Mouse (Mus musculus): ENCODE measurements around the gene Pacs2. TPM values are rescaled to one million over a fixed set of nuclear protein-coding genes. Genes with fewer than 3 reads are reported as not detected.

Pacs2 gene
- total RNA-seq, 2 experiments from 2014 or later: 51.8 to 54.4 TPM

- no peak for DNase-seq
Measured at GRCm38 (mm10) chr12:113012443-113012842, 1.9 kb upstream of the Pacs2 start.

GRCm38 (mm10) chr12:113013021-113013491 is 1.3 kb upstream of the Pacs2 start:
- peak; percentile 53 for DNase-seq

- DNase-seq: peak; percentile 49
Measured at GRCm38 (mm10) chr12:113014561-113015556, 551 bp downstream of the Pacs2 start.

GRCm38 (mm10) chr12:113015956-113016355 is 1.6 kb downstream of the Pacs2 start:
- DNase-seq: no peak

GRCm38 (mm10) chr12:113016976-113017375 is 2.7 kb downstream of the Pacs2 start:
- DNase-seq: no peak

GRCm38 (mm10) chr12:113017429-113017984 is 3.2 kb downstream of the Pacs2 start:
- DNase-seq: no peak

- no peak for DNase-seq
Measured at GRCm38 (mm10) chr12:113018763-113019162, 4.5 kb downstream of the Pacs2 start.

- DNase-seq: no peak
Measured at GRCm38 (mm10) chr12:113021488-113021887, 7.2 kb downstream of the Pacs2 start.

- no peak for DNase-seq
Measured at GRCm38 (mm10) chr12:113023082-113023481, 8.8 kb downstream of the Pacs2 start.

- DNase-seq: no peak
Measured at GRCm38 (mm10) chr12:113026557-113026956, 12.2 kb downstream of the Pacs2 start.

GRCm38 (mm10) chr12:113027495-113027894 is 13.2 kb downstream of the Pacs2 start:
- no peak for DNase-seq

GRCm38 (mm10) chr12:113028067-113028466 is 13.8 kb downstream of the Pacs2 start:
- DNase-seq: no peak

GRCm38 (mm10) chr12:113028898-113029297 is 14.6 kb downstream of the Pacs2 start:
- DNase-seq: no peak

GRCm38 (mm10) chr12:113030046-113030445 is 15.7 kb downstream of the Pacs2 start:
- no peak for DNase-seq

GRCm38 (mm10) chr12:113030993-113031392 is 16.7 kb downstream of the Pacs2 start:
- no peak for DNase-seq

- no peak for DNase-seq
Measured at GRCm38 (mm10) chr12:113031441-113031840, 17.1 kb downstream of the Pacs2 start.

GRCm38 (mm10) chr12:113032296-113033250 is 18.3 kb downstream of the Pacs2 start:
- peak; percentile 39 for DNase-seq

GRCm38 (mm10) chr12:113035093-113035492 is 20.8 kb downstream of the Pacs2 start:
- no peak for DNase-seq

- no peak for DNase-seq
Measured at GRCm38 (mm10) chr12:113036996-113037395, 22.7 kb downstream of the Pacs2 start.

GRCm38 (mm10) chr12:113038414-113038813 is 24.1 kb downstream of the Pacs2 start:
- no peak for DNase-seq

- peak; percentile 55 for DNase-seq
Measured at GRCm38 (mm10) chr12:113041481-113042439, 27.5 kb downstream of the Pacs2 start.

Measured in gastrocnemius, postnatal 10 days (tissue).